Mouse (Mus musculus): ENCODE results near the gene Tcf7l1. TPM values are rescaled to one million over a fixed set of nuclear protein-coding genes. Genes with fewer than 3 reads are reported as not detected.

The Tcf7l1 gene
- total RNA-seq, 1 experiment: 14.5 TPM

GRCm38 (mm10) chr6:72692469-72692868, 96.6 kb downstream of the Tcf7l1 start:
- Histone ChIP-seq H3K9me3 (ENCODE audit: control insufficient read depth, insufficient read depth, low read depth, low read length) (no peaks in the 10 kb centered on the region), H3K4me1 (ENCODE audit: control insufficient read depth in 2 of 2, insufficient read depth in 2 of 2, low read length in 2 of 2, poor library complexity in 1 of 2) (peaks cover 0 to 8% of the 10 kb centered on the region in 2 experiments; a peak in 1 of 4 replicates), H3K9ac (ENCODE audit: insufficient read depth, low read depth, low read length, poor library complexity, severe bottlenecking) (no peak overlapping the region), H3K4me3 (ENCODE audit: insufficient read depth in 1 of 2, low read depth in 1 of 2, low read length in 2 of 2, poor library complexity in 1 of 2, severe bottlenecking in 1 of 2) (no peak overlapping the region), H3K27ac (ENCODE audit: insufficient read depth, low read depth, low read length, poor library complexity, severe bottlenecking) (no peak overlapping the region), H3K36me3 (ENCODE audit: control insufficient read depth, insufficient read depth, low read length, poor library complexity, severe bottlenecking) (peaks cover 3% of the 10 kb centered on the region; the same call in 1 of the 2 replicates)
- no peak for TF ChIP-seq MAFK (IDR thresholded peaks at IDR 0.05; ENCODE audit: insufficient read depth, low read depth, low read length)
- no peak for TF ChIP-seq CHD2 (IDR thresholded peaks at IDR 0.05; ENCODE audit: low read depth, low read length)
- no peak for TF ChIP-seq ZNF384 (IDR thresholded peaks at IDR 0.05; ENCODE audit: low read depth, low read length)
- no peak for TF ChIP-seq HCFC1 (IDR thresholded peaks at IDR 0.05; ENCODE audit: borderline replicate concordance, insufficient read depth, low read length)
- TF ChIP-seq ZC3H11A (IDR thresholded peaks at IDR 0.05; ENCODE audit: borderline replicate concordance, low read depth, low read length): no peak
- no peak for DNase-seq (ENCODE audit: low read depth, low spot score)
- in situ Hi-C loops (cut with MboI; ENCODE audit: low sequenced_read_pairs in 2 of 2, unreplicated experiment in 2 of 2): no loop called here

GRCm38 (mm10) chr6:72691549-72691948, 97.5 kb downstream of the Tcf7l1 start:
- Histone ChIP-seq H3K4me3 (ENCODE audit: insufficient read depth in 1 of 2, low read depth in 1 of 2, low read length in 2 of 2, poor library complexity in 1 of 2, severe bottlenecking in 1 of 2) (no peak overlapping the region), H3K4me1 (ENCODE audit: control insufficient read depth in 2 of 2, insufficient read depth in 2 of 2, low read length in 2 of 2, poor library complexity in 1 of 2) (peaks cover 0 to 8% of the 10 kb centered on the region in 2 experiments; a peak in 1 of 4 replicates), H3K9me3 (ENCODE audit: control insufficient read depth, insufficient read depth, low read depth, low read length) (no peaks in the 10 kb centered on the region), H3K27ac (ENCODE audit: insufficient read depth, low read depth, low read length, poor library complexity, severe bottlenecking) (no peak overlapping the region), H3K36me3 (ENCODE audit: control insufficient read depth, insufficient read depth, low read length, poor library complexity, severe bottlenecking) (peaks cover 3% of the 10 kb centered on the region; the same call in 1 of the 2 replicates), H3K9ac (ENCODE audit: insufficient read depth, low read depth, low read length, poor library complexity, severe bottlenecking) (no peak overlapping the region)
- in situ Hi-C loops (cut with MboI; ENCODE audit: low sequenced_read_pairs in 2 of 2, unreplicated experiment in 2 of 2): no loop called here
- no peak for DNase-seq (ENCODE audit: low read depth, low spot score)
- TF ChIP-seq HCFC1 (IDR thresholded peaks at IDR 0.05; ENCODE audit: borderline replicate concordance, insufficient read depth, low read length) (no peak), ZC3H11A (IDR thresholded peaks at IDR 0.05; ENCODE audit: borderline replicate concordance, low read depth, low read length) (no peak), ZNF384 (IDR thresholded peaks at IDR 0.05; ENCODE audit: low read depth, low read length) (no peak), CHD2 (IDR thresholded peaks at IDR 0.05; ENCODE audit: low read depth, low read length) (no peak), MAFK (IDR thresholded peaks at IDR 0.05; ENCODE audit: insufficient read depth, low read depth, low read length) (no peak)

- peak overlapping the region; percentile 51; the same call in 1 of the 2 replicates for H3K9ac ChIP-seq (ENCODE audit: insufficient read depth, low read depth, low read length, poor library complexity, severe bottlenecking)
- H3K27ac ChIP-seq (ENCODE audit: insufficient read depth, low read depth, low read length, poor library complexity, severe bottlenecking): no peak overlapping the region
- peak overlapping the region; percentile 50 to 61; a peak in 3 of 4 replicates for H3K4me3 ChIP-seq (ENCODE audit: insufficient read depth in 1 of 2, low read depth in 1 of 2, low read length in 2 of 2, poor library complexity in 1 of 2, severe bottlenecking in 1 of 2)
- peak; percentile 44 for DNase-seq (ENCODE audit: low read depth, low spot score)
- no peaks in the 10 kb centered on the region for H3K9me3 ChIP-seq (ENCODE audit: control insufficient read depth, insufficient read depth, low read depth, low read length)
- TF ChIP-seq MAFK (IDR thresholded peaks at IDR 0.05; ENCODE audit: insufficient read depth, low read depth, low read length) (no peak), CHD2 (IDR thresholded peaks at IDR 0.05; ENCODE audit: low read depth, low read length) (no peak), ZC3H11A (IDR thresholded peaks at IDR 0.05; ENCODE audit: borderline replicate concordance, low read depth, low read length) (no peak), ZNF384 (IDR thresholded peaks at IDR 0.05; ENCODE audit: low read depth, low read length) (no peak), HCFC1 (IDR thresholded peaks at IDR 0.05; ENCODE audit: borderline replicate concordance, insufficient read depth, low read length) (no peak)
- peaks cover 3% of the 10 kb centered on the region; the same call in 1 of the 2 replicates for H3K36me3 ChIP-seq (ENCODE audit: control insufficient read depth, insufficient read depth, low read length, poor library complexity, severe bottlenecking)
- peaks cover 0 to 10% of the 10 kb centered on the region in 2 experiments; a peak in 1 of 4 replicates for H3K4me1 ChIP-seq (ENCODE audit: control insufficient read depth in 2 of 2, insufficient read depth in 2 of 2, low read length in 2 of 2, poor library complexity in 1 of 2)
- in situ Hi-C loops (cut with MboI; ENCODE audit: low sequenced_read_pairs in 2 of 2, unreplicated experiment in 2 of 2): no loop called here
Measured at GRCm38 (mm10) chr6:72690595-72690994, 98.5 kb downstream of the Tcf7l1 start.

- H3K4me3 ChIP-seq (ENCODE audit: insufficient read depth in 1 of 2, low read depth in 1 of 2, low read length in 2 of 2, poor library complexity in 1 of 2, severe bottlenecking in 1 of 2): peak overlapping the region; percentile 50 to 61; a peak in 2 of 4 replicates
- no peaks in the 10 kb centered on the region for H3K9me3 ChIP-seq (ENCODE audit: control insufficient read depth, insufficient read depth, low read depth, low read length)
- peak overlapping the region; percentile 51; the same call in 1 of the 2 replicates for H3K9ac ChIP-seq (ENCODE audit: insufficient read depth, low read depth, low read length, poor library complexity, severe bottlenecking)
- no peak for DNase-seq (ENCODE audit: low read depth, low spot score)
- H3K36me3 ChIP-seq (ENCODE audit: control insufficient read depth, insufficient read depth, low read length, poor library complexity, severe bottlenecking): peaks cover 3% of the 10 kb centered on the region; the same call in 1 of the 2 replicates
- peaks cover 0 to 13% of the 10 kb centered on the region in 2 experiments; a peak in 1 of 4 replicates for H3K4me1 ChIP-seq (ENCODE audit: control insufficient read depth in 2 of 2, insufficient read depth in 2 of 2, low read length in 2 of 2, poor library complexity in 1 of 2)
- no peak overlapping the region for H3K27ac ChIP-seq (ENCODE audit: insufficient read depth, low read depth, low read length, poor library complexity, severe bottlenecking)
- TF ChIP-seq ZC3H11A (IDR thresholded peaks at IDR 0.05; ENCODE audit: borderline replicate concordance, low read depth, low read length): no peak
- TF ChIP-seq ZNF384 (IDR thresholded peaks at IDR 0.05; ENCODE audit: low read depth, low read length): no peak
- TF ChIP-seq MAFK (IDR thresholded peaks at IDR 0.05; ENCODE audit: insufficient read depth, low read depth, low read length): no peak
- no peak for TF ChIP-seq HCFC1 (IDR thresholded peaks at IDR 0.05; ENCODE audit: borderline replicate concordance, insufficient read depth, low read length)
- no peak for TF ChIP-seq CHD2 (IDR thresholded peaks at IDR 0.05; ENCODE audit: low read depth, low read length)
- in situ Hi-C loops (cut with MboI; ENCODE audit: low sequenced_read_pairs in 2 of 2, unreplicated experiment in 2 of 2): no loop called here
Measured at GRCm38 (mm10) chr6:72690001-72690400, 99.1 kb downstream of the Tcf7l1 start.
